Mouse (Mus musculus) testis, adult 2 months (tissue): ENCODE data around the gene Prm2.
"Not testable (repeated sequence)": the region's sequence is repeated elsewhere in the genome, so short reads cannot be mapped to it uniquely, and the experiment has no call there.

Experiments
- CTCF ChIP-seq: fragments of 200-500 bp; IDR thresholded peaks from 2 replicates; pipeline ENCODE4 v1.5.1; 2012; ENCODE audit warnings: low read depth, mild to moderate bottlenecking, inconsistent platforms, low read length, moderate library complexity; ENCODE audit not compliant: control insufficient read depth, insufficient read depth, insufficient replicate concordance
- POLR2A ChIP-seq: fragments of 200-500 bp; IDR thresholded peaks from 2 replicates; pipeline ENCODE4 v1.6.1; 2012; ENCODE audit warnings: low read depth, mild to moderate bottlenecking, inconsistent platforms, low read length, moderate library complexity; ENCODE audit not compliant: control insufficient read depth

- not testable (repeated sequence) for TF ChIP-seq CTCF, POLR2A
These were observed 6.5 kb upstream of the Prm2 start for GRCm38 (mm10) chr16:10802420-10802819.
